Mouse (Mus musculus): ENCODE measurements around the gene Crhr1.
"Not testable (repeated sequence)": the region's sequence is repeated elsewhere in the genome, so short reads cannot be mapped to it uniquely, and the experiment has no call there.

The Crhr1 gene

DNA sequence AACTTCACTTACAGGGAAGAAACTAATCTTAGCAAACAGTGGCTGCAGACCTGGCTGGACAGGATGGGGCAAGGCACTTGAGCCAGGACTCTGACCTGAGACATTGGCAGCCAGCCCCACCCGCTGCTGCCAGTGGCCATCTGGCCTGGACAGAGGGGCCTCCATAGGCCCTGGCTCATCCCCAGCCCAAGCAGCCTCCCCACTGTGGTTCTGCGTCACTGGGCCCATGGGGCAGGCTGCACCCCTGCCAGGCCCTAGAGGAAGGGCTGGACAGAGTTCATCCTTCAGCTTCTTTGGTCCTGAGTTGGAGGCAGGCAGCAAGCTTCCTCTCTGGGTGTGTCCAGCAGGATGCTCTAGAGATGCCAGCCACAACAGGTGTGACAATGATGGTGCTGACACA is 57.4 kb downstream of the Crhr1 start:
- DNase-seq (ENCODE audit: low spot score in 2 of 2): no peak

DNA sequence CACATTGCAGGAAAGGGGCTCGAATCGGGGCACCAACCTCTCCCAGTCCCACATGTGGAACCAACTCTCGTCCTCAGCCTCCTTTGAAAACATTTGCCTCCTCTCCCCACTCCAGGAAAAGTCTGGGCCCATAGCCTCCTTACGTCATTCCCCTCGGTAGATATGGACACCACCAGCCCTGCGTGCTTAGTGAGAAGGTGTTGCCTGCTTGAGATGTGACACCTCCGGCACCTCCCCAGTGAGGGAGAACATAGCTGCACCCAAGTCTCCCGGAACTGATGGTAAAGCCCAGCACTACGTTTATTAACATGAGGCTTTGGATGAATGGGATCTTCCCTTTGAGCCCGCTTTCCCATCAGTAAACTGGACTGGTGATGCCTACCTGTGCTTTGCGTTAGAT is 62.7 kb downstream of the Crhr1 start:
- DNase-seq (ENCODE audit: low spot score in 2 of 2): no peak

DNA sequence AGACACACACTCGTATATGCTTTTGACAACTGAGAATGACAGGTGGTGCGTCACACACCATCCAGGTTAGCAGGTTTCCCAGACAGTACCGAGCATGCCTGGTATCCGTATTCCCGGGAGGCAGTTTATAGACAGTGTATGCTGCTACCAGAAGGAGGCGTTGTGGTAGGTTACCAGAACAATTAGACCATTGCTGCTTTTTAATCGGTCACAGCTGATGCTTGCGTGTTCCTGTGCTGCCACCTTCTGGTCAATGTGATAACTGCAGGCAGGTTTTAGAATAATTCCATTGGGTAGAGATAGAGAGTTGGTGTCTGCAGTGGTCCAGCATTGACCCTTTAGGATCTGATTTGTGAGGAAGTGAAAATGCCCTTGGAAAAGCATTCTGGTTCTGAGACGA is 63.1 kb downstream of the Crhr1 start:
- peak; percentile 84 to 96 for DNase-seq (ENCODE audit: low spot score in 2 of 2)

DNA sequence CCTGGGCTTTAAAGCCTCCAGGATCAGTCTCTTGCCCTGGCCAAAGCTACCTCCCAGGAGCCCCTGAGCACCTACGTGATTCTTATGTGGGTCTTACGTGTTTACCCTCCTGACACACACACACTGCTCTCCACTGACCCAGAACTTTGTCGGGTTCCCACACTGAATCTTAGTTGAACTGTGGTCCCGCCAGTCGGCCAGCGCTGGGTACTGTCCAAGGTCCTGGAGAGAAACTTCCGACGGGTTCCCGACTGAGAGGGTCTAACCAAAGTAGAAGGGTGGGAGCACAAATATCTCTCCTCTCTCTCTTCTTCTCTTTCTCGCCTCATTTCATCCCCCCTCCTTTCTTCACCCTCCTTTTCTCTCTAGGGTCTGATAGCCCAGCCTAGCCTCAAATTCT is 65.2 kb downstream of the Crhr1 start:
- no peak for DNase-seq (ENCODE audit: low spot score in 2 of 2)

DNA sequence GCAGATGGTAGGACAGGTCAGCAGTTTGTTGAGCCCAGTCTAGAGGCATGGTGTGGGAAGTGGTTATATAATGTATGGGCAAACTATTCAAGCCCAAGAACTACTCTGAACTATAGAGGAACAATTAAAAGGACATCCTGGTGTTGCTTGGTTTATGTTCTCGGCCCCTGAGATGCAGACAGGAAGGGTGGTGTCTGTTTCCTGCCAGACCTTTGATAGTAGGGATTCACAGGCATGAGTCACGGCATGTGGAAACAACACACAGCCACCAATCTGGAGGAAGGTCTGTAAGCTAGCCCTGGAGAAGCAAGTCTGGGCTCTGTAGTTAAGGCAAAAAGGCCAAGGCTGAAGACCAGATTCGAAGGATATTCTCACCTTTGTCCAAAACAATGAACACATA is 70.6 kb downstream of the Crhr1 start:
- no peak for DNase-seq (ENCODE audit: low spot score in 2 of 2)

DNA sequence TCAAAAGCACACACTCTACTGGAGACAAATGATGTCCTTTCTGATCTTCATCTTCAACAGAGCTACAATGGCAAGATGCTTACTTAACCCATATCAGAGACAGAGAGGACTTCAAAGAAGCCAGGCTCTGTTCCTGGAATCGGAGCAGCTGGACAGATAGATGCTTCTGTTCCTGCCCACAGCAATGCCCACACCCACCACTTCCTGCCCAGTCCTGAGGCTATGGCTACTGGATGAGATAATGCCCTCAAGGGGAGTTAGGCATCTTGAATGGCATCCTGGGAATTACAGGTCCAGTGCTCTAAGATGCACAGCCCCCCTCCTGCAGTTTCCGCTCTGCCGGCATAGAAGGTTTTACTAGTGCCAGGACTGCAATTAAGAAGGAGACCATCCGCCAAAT is 73.9 kb downstream of the Crhr1 start:
- no peak for DNase-seq (ENCODE audit: low spot score in 2 of 2)

DNA sequence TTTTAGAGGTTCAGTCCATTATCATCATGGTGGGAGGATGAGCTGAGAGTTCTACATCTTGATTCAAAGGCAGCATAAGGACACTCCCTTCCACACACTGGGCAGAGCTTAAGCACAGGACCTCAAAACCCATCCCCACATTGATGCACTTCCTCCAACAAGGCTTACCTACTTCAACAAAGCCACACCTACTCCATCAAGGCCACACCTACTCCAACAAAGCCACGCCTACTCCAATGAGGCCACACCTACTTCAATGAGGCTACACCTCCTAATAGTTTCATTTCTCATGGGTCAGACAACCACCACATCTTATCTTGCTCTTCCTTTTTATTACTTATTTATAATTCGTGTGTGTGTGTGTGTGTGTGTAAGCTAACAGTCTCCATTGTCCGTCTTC is 76.4 kb downstream of the Crhr1 start:
- DNase-seq (ENCODE audit: low spot score in 2 of 2): no peak

DNA sequence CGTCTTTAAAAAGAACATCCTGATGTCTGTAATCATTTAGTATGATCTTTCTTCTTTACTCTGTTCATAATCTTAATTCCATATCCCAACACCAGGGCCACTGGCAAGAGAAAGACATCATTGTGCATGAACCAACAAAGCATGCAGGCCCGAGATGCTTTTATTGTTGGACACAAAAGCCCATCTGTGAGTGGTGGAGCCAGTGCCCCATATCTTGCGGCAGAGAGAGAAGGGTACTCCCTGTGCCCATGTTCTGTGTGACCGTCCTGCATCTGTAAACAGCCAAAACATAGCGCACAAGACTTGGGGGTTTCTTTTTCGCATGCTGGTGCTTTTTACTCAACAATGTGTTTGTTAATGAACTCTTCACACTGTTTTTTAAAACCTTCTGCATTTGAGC is 78.6 kb downstream of the Crhr1 start:
- no peak for DNase-seq (ENCODE audit: low spot score in 2 of 2)

DNA sequence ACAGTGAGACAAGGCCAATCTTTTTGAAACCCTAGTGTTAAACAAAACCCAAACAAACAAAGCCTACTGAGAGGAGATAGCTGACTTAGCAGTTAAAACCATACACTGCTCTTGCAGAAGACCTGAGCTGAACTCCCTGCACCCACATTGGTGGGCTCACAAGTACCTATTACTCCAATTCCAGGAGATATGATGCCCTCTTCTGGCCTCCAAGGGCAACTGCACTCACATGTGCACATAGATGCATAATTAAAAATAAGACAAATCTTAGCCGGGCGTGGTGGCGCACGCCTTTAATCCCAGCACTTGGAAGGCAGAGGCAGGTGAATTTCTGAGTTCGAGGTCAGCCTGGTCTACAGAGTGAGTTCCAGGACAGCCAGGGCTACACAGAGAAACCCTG is 81.5 kb downstream of the Crhr1 start:
- not testable (repeated sequence) for DNase-seq (ENCODE audit: low spot score in 2 of 2)

DNA sequence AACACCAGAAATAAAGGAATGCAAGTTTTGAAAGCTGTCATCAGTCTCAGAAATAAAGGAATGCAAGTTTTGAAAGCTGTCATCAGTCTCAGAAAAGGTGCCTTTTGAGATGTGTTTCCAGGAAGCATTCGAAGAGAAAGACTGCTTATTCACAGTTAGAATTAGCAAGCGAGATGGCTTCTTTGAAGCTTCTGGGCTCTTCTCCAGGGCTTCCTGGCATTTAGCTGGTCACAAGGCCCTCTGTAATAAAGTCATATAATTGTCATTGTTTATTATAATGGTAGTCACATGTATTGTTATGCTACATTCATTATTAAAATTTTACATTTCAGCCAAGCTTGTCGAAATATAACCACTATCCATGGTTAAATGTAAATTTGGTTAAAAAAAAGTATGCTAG is 85.4 kb downstream of the Crhr1 start:
- DNase-seq (ENCODE audit: low spot score in 2 of 2): no peak

DNA sequence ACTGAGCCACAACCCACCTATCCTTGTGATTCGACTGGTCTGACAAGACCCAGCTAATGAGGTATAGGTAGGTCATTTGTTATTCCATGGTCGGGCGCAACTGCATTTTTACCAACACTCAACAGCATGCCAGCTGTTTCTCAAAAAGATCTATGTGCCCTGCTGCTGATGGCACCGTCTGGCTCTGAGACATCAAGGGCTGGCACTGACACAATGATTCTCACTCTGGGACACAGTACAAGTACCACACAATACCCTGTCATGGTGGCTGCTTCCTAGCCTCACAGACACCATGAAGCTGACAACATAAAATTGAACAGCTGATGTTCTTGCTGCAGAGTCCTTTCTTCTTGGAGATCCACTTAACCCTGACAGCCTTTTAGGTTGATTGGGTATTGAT is 87.6 kb downstream of the Crhr1 start:
- no peak for DNase-seq (ENCODE audit: low spot score in 2 of 2)

DNA sequence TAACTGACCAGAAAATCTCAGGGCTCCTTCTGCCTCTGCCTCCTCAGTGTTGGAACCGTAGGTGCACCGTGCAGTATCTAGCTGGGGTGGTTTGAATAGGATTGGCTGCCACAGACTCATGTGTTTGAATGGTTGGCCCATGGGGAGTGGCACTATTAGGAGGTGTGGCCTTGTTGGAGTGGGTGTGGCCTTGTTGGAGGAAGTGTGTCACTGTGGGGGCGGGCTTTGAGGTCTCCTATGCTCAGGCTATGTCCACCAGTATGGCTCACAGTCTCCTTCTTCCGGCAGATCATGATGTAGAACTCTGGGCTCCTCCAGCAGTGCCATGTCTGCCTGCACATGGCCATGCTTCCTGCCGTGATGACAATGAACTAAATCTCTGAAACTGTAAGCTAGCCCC is 89.1 kb downstream of the Crhr1 start:
- no peak for DNase-seq (ENCODE audit: low spot score in 2 of 2)

DNA sequence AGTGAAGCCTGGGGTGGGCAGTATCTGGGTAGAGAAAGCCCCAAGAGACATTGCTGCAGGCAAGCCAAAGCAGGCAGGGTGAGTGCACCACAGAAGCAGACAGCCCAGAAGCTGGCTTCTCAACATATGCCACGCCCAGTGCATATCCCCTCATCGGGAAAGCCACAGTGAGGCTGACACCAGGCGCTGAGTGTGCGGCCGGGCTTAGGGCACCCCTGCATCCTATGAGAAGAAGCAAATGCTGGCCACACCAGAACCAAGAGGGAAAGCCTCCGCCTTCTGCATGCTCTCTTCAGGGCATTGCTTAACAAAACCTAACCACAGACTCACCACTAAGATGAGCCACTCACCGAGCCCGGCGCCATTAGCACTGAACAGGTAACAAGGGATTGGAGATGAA is 90.6 kb downstream of the Crhr1 start:
- DNase-seq (ENCODE audit: low spot score in 2 of 2): no peak
